Mouse (Mus musculus) midbrain, postnatal 0 days (tissue): ENCODE measurements around the gene Dcaf11. TPM values are rescaled to one million over a fixed set of nuclear protein-coding genes. Genes with fewer than 3 reads are reported as not detected.

Source experiments
- ATAC-seq: fragments of 200-750 bp; cut with Nextera tagmentation; 2 replicates; pipeline ENCODE4 v1.8.0; 2017; ENCODE audit warnings: moderate number of reproducible peaks, mild to moderate bottlenecking, moderate TSS enrichment, moderate library complexity; ENCODE audit not compliant: low FRiP score
- DNase-seq: peaks from one replicate; pipeline ENCODE4 v3.0.0-alpha.2; 2015; ENCODE audit warnings: low spot score
- H3K27ac ChIP-seq: fragments of 300-500 bp; sonication (generic); 2 replicates; pipeline ENCODE4 v1.5.1; 2014; ENCODE audit warnings: low read depth, mild to moderate bottlenecking, low read length, mixed read lengths
- H3K27me3 ChIP-seq: fragments of 300-500 bp; sonication (generic); 2 replicates; pipeline ENCODE4 v1.6.1; 2014; ENCODE audit warnings: low read length, control low read depth, mixed read lengths; ENCODE audit not compliant: insufficient read depth
- H3K36me3 ChIP-seq: fragments of 300-500 bp; sonication (generic); 2 replicates; pipeline ENCODE4 v1.6.1; 2014; ENCODE audit warnings: low read length, control low read depth, mixed read lengths; ENCODE audit not compliant: insufficient read depth
- H3K4me1 ChIP-seq: fragments of 300-500 bp; sonication (generic); 2 replicates; pipeline ENCODE4 v1.6.1; 2014; ENCODE audit warnings: mild to moderate bottlenecking, control low read depth, antibody characterized with exemption, low read length, mixed read lengths; ENCODE audit not compliant: insufficient read depth
- H3K4me2 ChIP-seq: fragments of 300-500 bp; sonication (generic); 2 replicates; pipeline ENCODE4 v1.6.1; 2014; ENCODE audit warnings: low read depth, mild to moderate bottlenecking, low read length, mixed read lengths; ENCODE audit not compliant: poor library complexity, severe bottlenecking
- H3K4me3 ChIP-seq: fragments of 300-500 bp; sonication (generic); 2 replicates; pipeline ENCODE4 v1.5.1; 2014; ENCODE audit warnings: low read depth, mild to moderate bottlenecking, low read length, moderate library complexity
- H3K9ac ChIP-seq: fragments of 300-500 bp; sonication (generic); replicated peaks from 2 replicates; pipeline ENCODE4 v1.6.1; 2014; ENCODE audit warnings: mild to moderate bottlenecking, low read length, moderate library complexity, mixed read lengths; ENCODE audit not compliant: poor library complexity, severe bottlenecking
- H3K9me3 ChIP-seq: fragments of 300-500 bp; sonication (generic); 2 replicates; pipeline ENCODE4 v1.6.1; 2016; ENCODE audit warnings: low read length, control low read depth
- CTCF ChIP-seq: IDR thresholded peaks from 2 replicates; pipeline ENCODE4 v1.5.1; 2016; ENCODE audit warnings: antibody characterized with exemption, mild to moderate bottlenecking
- WGBS: fragments of 180-500 bp; shearing (Covaris S2); extraction: QIAGEN DNeasy Blood & Tissue Kit; methylation state at CpG from one replicate; pipeline ENCODE4 v1.1.7; 2014; 5-methylcytosine and 5-hydroxymethylcytosine counted together
- polyA plus RNA-seq: library from polyadenylated mRNA; unstranded; fragments of >200 nt; fragmentation: Nextera tagmentation; extraction: Ambion mirVana; gene quantifications from 2 replicates; pipeline ENCODE4 v1.2.1, GENCODE M21; 2015
- total RNA-seq: library from RNA; depleted of rRNA; stranded (reverse); fragments of >200 nt; gene quantifications from 2 replicates; pipeline ENCODE4 v1.2.3, GENCODE M21; 2014

The Dcaf11 gene
- total and polyA plus RNA-seq, 2 experiments from 2014 or later: 98.3 to 102 TPM

DNA sequence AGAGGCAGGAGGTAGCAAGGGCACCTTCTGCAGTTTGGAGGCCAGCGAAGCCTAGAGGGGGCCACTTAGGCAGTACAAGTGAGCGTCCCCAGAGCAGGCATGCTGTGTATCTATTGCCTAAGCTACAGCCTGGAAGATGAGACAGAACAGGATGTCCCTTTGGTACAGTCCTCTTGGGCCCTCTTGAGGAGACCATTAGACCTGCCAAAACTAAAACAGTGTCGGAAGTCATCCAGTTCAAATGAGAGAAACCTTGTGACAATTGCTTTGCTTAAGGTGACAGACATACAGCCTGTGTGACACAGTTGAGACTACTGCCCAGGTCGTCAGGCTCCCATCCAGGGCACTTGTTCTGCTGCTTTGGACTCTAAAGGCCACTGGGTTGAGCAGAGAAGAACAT lies 40.2 kb upstream of the Dcaf11 start:
- Histone ChIP-seq H3K9me3 (no peaks in the 10 kb centered on the region), H3K27me3 (peaks cover 6% of the 10 kb centered on the region; the same call in 1 of the 2 replicates), H3K27ac (no peak overlapping the region; the same call in 1 of the 2 replicates), H3K4me1 (peaks cover 5% of the 10 kb centered on the region), H3K9ac (no peak overlapping the region), H3K36me3 (no peaks in the 10 kb centered on the region), H3K4me3 (no peak overlapping the region), H3K4me2 (peak overlapping the region; percentile 92)
- WGBS: 54% methylated on average over 4 of the region's 4 CpGs
- peak; percentile 48 for DNase-seq
- ATAC-seq: no peak
- TF ChIP-seq CTCF: peak; percentile 48

DNA sequence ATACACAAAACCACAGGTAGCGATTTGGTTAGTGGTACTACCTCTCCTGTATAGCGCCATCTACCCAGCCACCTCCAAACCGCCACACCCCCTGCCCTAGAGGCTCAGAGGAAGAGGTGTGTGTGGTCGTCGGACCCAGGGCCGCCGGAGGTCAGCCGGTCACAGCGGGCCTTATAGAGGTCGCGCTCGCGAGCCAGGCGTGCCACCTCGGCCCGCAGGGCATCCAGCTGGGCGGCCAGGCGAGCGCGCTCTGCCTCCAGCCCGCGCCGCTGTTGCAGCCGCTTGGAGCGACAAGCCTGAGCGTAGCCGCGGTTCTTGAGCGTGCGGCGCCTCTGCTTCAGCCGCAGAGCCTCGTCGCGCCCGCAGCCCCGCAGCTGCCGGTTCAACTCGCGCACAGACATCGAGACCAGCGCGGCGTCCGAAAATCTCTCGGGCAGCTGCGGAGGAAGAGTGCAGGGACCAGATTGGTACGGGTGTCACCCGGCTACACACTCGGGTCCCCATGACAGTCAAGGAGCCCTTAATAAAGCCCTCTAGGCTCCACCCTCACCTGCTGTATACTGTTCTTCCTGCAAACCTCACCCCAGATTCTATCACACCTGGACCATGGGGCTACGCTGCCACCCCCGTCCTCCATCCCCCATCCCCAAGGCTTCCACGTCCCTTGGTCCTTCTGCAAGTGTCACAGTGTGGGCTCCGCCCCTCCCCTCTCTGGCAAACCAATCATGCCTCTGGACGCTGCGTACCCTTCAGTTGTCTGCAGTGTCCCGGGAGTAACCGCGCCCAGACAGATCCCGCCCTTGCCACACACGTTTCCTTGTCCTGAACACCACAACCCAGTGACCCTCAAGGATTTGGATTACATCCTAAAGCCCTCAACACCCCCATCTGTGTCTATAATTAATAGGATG lies 39.1 kb upstream of the Dcaf11 start:
- no peaks in the 10 kb centered on the region for H3K36me3 ChIP-seq
- ATAC-seq (peak; percentile 79), DNase-seq (peak; percentile 73)
- WGBS: under 1% methylated on average over 61 of the region's 61 CpGs
- H3K27me3 ChIP-seq: peaks cover 8% of the 10 kb centered on the region; the same call in 1 of the 2 replicates
- peak overlapping the region; percentile 69 for H3K9ac ChIP-seq
- peak overlapping the region; percentile 92 for H3K4me2 ChIP-seq
- peaks cover 5% of the 10 kb centered on the region for H3K4me1 ChIP-seq
- no peaks in the 10 kb centered on the region for H3K9me3 ChIP-seq
- peak; percentile 57 for TF ChIP-seq CTCF
- peak overlapping the region; percentile 79 for H3K27ac ChIP-seq
- H3K4me3 ChIP-seq: peak overlapping the region; percentile 53

GRCm38 (mm10) chr14:55524062-55524461 lies 35.7 kb upstream of the Dcaf11 start:
- no peaks in the 10 kb centered on the region for H3K36me3 ChIP-seq
- no peak for TF ChIP-seq CTCF
- DNase-seq (no peak), ATAC-seq (no peak)
- WGBS: 49% methylated on average over 4 of the region's 4 CpGs
- no peak overlapping the region for H3K27ac ChIP-seq
- H3K4me2 ChIP-seq: no peak overlapping the region
- H3K4me1 ChIP-seq: peaks cover 2% of the 10 kb centered on the region
- H3K27me3 ChIP-seq: peaks cover 8% of the 10 kb centered on the region; the same call in 1 of the 2 replicates
- H3K9me3 ChIP-seq: no peaks in the 10 kb centered on the region
- no peak overlapping the region for H3K4me3 ChIP-seq
- no peak overlapping the region for H3K9ac ChIP-seq

GRCm38 (mm10) chr14:55524785-55525184 lies 35.0 kb upstream of the Dcaf11 start, which contains the start of gene Nrl:
TSS of gene Nrl (minus strand) at chr14:55524981.
- H3K27me3 ChIP-seq: peaks cover 8% of the 10 kb centered on the region; the same call in 1 of the 2 replicates
- no peaks in the 10 kb centered on the region for H3K9me3 ChIP-seq
- ATAC-seq (no peak), DNase-seq (no peak)
- no peak within 1 kb of the TSS for H3K9ac ChIP-seq
- WGBS: 35% methylated on average over 8 of the region's 8 CpGs
- H3K4me1 ChIP-seq: no peaks in the 10 kb centered on the region; the same call in 1 of the 2 replicates
- H3K27ac ChIP-seq: no peak within 1 kb of the TSS
- no peak within 1 kb of the TSS for H3K4me2 ChIP-seq
- no peak within 1 kb of the TSS for H3K4me3 ChIP-seq
- no peaks in the 10 kb centered on the region for H3K36me3 ChIP-seq
- TF ChIP-seq CTCF: no peak

DNA sequence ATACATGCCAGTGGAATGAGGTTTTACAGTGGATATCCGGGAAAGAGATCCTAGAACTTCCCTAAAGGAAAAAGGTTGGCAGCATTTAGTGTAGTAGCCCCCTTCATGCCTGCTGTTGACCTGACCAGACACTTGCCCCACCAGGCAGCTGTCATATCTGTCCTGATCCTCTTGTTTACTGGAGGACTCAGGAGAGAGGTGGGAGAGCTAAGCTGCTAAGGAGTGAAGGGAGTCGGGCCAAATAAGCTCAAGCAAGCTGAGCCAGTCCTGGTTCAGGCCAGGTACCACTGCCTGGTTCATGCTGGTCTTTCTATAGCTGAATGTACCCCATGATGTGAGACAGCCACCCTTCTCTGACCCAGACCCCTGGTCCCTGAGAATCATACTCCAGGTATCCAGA lies 33.1 kb upstream of the Dcaf11 start:
- Histone ChIP-seq H3K4me2 (no peak overlapping the region), H3K27me3 (peaks cover 8% of the 10 kb centered on the region; the same call in 1 of the 2 replicates), H3K9ac (no peak overlapping the region), H3K4me1 (no peaks in the 10 kb centered on the region), H3K4me3 (no peak overlapping the region), H3K36me3 (no peaks in the 10 kb centered on the region), H3K27ac (no peak overlapping the region), H3K9me3 (no peaks in the 10 kb centered on the region)
- ATAC-seq (no peak), DNase-seq (no peak)
- no peak for TF ChIP-seq CTCF
- WGBS: 78% methylated on average over 2 of the region's 2 CpGs

GRCm38 (mm10) chr14:55527940-55528339 lies 31.9 kb upstream of the Dcaf11 start:
- peak; percentile 67 for TF ChIP-seq CTCF
- no peak overlapping the region for H3K27ac ChIP-seq
- no peak overlapping the region for H3K9ac ChIP-seq
- no peaks in the 10 kb centered on the region for H3K4me1 ChIP-seq
- no peak overlapping the region for H3K4me2 ChIP-seq
- DNase-seq (peak; percentile 59), ATAC-seq (no peak)
- no peak overlapping the region for H3K4me3 ChIP-seq
- WGBS: 18% methylated on average over 3 of the region's 3 CpGs
- H3K36me3 ChIP-seq: no peaks in the 10 kb centered on the region
- H3K9me3 ChIP-seq: no peaks in the 10 kb centered on the region
- 0 out of 2 replicates have a peak, but pooled peaks cover 5% of the 10 kb centered on the region for H3K27me3 ChIP-seq
